Mouse (Mus musculus) heart, postnatal 10 days (tissue): ENCODE results near the gene Gm42715. TPM values are rescaled to one million over a fixed set of nuclear protein-coding genes. Genes with fewer than 3 reads are reported as not detected.

ENCODE experiments used
- DNase-seq, 2 experiments: peaks; one replicate each; pipeline ENCODE4 v3.0.0; 2021
- intact Hi-C: fragments of 180-260 bp; cut with DNase I; formaldehyde crosslinking; loops from one replicate; pipeline ENCODE4 v1.15.1; 2025
- total RNA-seq, 2 experiments: library from RNA; stranded (reverse); gene quantifications; 2 replicates each; pipeline ENCODE4 v1.2.3; 2021

Gene Gm42715
- total RNA-seq, 2 experiments from 2014 or later = 14.1 to 14.3 TPM

DNA sequence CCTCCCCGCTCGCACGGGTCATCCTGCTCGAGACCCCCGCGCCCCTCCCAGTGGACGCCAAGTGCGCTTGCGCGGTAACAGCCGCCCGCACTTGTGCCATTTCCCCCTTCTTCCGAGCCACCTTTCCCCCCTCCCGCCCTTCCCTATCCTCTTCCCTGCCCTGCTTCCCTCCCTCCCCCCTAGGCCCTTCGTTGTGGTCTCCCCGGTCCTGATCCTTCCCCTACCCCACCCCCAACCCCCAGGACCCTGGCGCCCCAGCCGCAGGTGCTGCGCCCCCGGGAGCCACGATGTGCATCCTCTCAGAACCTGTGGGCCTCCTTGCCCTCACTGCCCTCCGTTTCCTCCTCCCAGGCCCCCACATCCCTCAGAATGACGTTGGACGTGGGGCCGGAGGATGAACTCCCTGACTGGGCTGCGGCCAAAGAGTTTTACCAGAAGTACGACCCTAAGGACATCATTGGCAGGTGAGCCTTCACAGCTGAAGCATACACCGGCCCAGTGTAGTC lies 54.2 kb downstream of the Gm42715 start:
- intact Hi-C loops = no loop called here
- peak; percentile 24 to 32 for DNase-seq

DNA sequence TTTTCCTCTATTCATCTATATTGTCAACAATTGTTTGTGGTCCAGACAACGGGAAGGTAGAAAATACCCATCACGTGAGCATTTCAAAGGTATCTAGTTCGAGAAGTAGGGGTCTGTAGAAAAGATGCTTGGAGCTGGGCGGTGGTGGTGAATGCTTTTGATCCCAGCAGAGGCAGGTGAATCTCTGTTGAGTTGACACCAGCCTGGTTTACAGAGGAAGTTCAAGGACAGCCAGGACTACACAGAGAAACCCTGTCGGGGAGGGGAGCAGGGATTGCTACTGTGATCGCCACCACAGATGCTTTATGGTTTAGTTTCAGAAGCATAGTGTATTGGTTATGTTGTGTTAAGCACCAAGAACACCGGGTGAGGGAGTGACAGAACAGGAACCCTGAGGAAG lies 54.7 kb downstream of the Gm42715 start:
- DNase-seq = no peak
- intact Hi-C loops = no loop called here

DNA sequence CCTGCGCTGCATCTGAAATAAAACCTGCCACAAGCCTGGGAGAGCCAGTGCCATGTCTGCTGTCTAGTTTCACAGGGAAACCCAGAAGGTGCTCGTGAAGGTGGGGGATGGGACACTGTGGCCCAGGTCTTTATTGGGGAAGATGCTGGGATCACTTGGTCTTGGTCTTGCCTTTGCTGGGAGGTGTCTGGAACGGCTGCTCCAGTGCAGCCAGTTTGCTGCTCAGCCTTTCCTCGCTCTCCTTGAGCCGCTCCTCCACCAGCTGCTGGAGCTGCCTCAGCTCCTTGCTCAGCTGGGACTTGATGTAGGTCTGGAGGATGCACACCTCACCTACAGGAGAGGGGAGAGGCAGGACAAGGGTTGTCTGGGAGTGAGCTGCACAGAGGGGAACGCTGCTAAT lies 63.9 kb downstream of the Gm42715 start:
- no peak for DNase-seq
- intact Hi-C loops = no loop called here

DNA sequence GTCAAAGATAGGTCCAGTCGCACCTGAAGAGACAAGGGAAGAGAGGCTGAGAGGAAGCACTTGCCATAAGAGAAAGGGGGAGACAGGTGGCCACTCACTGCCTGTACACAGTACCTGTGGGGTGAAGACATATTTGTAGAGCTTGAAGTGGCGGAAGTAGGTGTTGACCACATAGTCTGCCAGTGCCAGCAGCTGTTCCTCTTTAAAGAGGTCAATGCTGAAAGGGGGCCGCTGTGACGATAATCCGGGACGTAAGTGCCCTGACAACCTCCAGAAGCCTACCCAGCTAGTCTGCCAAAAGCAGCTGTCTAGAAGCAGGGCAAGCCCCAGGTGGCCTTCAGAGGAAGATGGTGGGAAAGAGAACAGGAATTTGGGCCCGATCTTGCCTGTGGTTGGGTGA lies 65.6 kb downstream of the Gm42715 start:
- DNase-seq = no peak
- intact Hi-C loops = no loop called here

DNA sequence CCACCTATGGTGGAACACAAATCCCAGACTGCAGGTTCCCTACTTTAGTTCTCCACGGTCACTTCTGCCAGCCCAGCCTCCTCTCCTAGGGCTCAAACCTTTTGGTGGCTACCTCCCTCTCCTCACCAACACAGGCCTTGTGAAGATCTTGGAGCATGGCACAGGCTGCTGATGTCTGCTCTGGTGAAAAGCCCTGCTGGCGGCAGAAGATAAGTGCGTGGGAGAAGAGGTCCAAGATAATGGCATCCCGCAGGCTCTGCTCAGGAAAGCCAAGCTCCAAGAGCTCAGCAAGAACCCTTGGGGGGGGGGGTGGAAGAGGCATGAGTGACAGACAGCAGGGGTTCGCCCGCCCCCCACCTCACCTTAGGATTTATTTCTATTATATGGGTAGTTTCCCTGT lies 66.8 kb downstream of the Gm42715 start:
- DNase-seq = no peak
- intact Hi-C loops = no loop called here

DNA sequence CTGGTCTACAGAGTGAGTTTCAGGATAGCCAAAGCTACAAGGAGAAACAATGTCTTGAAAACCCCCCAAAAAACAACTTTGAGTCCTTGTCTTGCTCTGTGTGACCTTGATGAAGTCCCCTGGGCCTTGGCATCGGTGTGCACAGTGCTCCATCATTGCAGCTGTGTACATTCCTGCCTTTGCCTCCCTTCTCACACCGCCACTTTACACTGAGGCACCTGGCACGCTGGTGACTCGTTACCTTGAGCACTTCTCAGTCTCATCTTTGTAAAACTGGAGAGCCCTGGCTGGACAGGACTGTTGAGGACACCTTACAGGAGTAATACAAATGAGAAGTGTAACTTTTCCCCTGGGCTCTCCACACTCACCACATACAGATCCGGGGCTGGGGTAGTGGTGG lies 67.8 kb downstream of the Gm42715 start:
- intact Hi-C loops = no loop called here
- no peak for DNase-seq

DNA sequence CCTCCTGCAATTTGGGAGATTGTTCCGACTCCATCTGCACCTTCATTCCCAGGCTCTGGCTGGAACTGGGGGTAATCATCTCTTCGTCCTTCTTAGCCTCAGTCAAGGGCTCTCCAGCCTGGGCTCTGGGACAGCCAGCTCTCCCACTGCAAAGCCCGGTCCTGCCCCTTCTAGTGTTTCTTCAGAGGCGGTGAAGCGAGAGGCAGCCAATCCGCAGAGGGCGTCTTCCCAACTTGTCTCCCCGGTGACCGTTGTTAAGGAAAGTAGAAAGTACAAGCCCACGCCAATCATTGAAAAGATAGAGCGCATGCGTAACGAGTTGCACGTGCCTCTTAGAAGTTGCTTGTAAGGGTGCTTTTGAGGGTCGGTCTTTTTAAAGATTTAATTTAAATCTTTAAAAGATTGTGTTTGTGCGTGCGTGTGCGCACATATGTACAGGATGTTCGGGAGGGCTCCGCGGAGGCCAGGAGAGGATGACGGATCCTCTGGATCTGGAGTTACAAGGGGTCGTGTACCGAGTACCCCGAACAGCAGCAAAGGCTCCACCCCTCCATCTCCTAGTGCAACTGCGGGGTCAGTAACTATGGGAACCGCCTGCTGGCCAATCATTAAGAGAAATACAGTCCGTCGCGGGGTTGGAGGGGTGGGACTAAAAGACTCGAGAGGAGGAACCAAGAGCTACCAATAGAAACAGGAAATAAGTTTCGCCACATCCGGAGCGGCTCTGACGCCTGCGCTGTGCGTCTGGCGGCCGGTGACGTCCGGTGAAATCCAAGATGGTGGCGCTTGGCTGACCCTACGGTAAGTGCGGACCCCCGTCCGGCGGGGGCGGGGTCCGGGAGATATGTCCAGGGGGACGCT lies 68.9 kb downstream of the Gm42715 start, which contains the start of the genes Ccdc189 and Rnf40:
Gene Ccdc189, minus strand, starts transcription at position 585 of the 861 bp plus-strand sequence.
Gene Rnf40, plus strand, starts transcription at position 757 of the 861 bp plus-strand sequence.
- intact Hi-C loops = no loop called here
- DNase-seq = peak; percentile 96

DNA sequence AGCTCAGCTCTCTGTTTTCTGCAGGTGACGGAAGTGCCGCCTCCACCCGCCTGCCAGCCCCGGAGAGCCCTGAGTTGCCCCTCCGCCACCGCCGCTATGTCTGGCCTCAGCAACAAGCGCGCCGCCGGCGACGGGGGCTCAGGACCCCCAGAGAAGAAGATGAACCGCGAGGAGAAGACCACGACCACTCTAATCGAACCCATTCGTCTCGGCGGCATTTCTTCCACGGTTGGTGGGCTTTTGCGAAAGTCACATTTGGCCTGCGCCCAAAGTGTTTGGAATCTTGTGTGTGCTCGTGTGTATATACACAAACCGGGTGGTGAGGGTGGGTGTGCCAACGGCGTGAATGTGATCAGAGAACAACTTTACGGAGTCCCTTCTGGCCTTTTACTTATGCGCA lies 69.5 kb downstream of the Gm42715 start:
- intact Hi-C loops = no loop called here
- no peak for DNase-seq

DNA sequence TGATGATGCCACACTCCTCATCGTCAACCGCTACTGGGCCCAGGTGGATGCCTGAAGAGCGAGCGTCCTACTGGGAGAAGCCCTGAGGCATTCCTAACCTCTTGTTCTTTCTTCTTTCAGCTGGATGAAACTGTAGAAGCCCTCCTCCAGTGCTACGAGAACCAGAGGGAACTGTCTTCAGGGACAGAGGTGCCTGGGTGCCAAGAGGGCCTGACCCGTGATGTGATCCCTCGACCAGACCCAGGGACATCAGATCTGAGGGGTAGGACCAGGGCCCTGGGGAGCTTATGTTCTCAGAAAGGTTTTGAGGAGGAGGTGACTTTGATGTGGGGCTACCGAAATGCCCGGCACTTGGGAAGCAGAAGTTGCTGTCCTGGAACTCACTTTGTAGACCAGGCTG lies 70.3 kb downstream of the Gm42715 start:
- DNase-seq = no peak
- intact Hi-C loops = no loop called here

DNA sequence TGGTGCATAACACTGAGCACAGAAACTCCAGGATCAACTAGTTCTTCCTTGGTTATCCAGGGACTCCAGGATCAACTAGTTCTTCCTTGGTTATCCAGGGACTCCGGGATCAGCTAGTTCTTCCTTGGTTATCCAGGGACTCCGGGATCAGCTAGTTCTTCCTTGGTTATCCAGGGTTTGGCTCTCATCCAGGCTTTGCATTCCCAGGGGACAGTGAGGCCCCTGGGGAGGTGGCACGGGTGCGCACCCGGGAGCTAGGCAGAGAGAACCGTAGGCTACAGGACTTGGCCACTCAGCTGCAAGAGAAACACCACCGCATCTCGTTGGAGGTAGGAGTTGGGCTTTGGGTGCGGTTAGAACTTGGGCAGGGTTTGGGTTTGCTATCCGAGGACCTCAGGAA lies 71.7 kb downstream of the Gm42715 start:
- DNase-seq = peak; percentile 24 to 38
- intact Hi-C loops = no loop called here

DNA sequence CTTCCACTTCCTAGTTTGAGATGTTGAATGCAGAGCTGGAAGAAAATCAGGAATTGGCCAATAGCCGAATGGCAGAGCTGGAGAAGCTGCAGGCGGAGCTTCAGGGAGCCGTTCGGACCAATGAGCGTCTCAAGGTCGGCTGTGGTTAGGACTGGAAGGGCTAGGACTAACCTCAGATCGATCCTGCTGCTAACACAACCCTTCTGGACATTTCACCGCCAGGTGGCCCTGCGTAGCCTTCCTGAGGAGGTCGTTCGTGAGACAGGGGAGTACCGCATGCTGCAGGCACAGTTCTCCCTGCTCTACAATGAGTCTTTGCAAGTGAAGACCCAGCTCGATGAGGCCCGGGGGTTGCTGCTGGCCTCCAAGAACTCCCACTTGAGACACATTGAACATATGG lies 73.2 kb downstream of the Gm42715 start:
- no peak for DNase-seq
- intact Hi-C loops = no loop called here

DNA sequence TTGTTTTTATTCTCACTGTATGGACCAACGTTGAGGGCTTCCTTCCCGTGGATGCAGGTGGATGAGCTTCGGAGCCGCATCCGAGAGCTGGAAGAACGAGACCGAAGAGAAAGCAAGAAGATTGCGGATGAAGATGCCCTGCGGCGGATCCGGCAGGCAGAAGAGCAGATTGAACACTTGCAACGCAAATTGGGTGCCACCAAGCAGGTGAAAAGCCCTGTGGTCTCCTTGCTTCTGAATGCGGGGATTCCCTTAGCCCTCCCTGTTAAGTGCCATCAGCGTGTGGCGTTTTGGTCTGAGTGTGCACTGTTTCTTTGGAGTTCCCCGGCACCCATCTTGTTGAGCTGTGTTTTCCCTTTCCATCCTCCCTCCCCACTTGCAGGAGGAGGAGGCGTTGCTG lies 77.4 kb downstream of the Gm42715 start:
- DNase-seq = no peak
- intact Hi-C loops = no loop called here

DNA sequence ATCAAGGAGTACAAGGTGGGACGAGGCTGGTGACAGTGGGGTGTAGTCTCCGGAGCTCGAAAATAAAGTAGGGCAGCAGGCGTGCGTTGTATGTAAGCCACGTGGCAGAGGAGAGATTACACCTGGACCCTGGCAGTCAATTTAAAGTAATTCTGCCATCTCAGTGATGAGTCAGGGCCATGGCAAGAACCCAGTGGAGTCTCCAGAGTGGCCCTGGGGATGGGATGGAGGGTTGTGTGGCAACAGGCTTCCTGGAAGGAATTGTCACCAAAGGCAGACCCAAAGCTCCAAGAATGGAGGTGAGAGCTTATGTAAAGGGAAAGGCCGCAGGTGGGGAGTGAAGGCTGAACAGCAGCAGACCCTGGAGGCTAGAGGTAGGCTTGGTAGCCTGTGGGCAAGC lies 81.2 kb downstream of the Gm42715 start:
- intact Hi-C loops = no loop called here
- DNase-seq = no peak

DNA sequence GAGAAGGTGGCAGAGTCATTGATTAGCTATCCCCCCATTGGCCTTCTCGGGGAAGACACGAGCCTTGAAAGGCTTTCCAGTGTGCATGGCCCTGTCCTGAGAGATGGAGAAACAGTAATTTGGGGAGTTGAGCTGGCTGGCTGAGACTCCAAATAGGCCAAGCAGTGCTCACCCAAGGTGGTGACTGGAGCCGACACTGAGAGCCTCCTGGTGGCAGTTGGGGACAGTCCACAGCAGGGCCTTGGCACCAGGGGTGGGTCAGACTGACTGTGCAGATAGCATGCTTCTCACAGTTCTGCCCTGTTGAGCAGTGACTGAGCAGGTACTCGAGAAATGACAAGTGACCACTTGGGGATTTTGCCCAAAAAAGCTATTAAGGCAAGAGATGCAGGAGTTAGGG lies 82.4 kb downstream of the Gm42715 start:
- DNase-seq = no peak
- intact Hi-C loops = no loop called here

DNA sequence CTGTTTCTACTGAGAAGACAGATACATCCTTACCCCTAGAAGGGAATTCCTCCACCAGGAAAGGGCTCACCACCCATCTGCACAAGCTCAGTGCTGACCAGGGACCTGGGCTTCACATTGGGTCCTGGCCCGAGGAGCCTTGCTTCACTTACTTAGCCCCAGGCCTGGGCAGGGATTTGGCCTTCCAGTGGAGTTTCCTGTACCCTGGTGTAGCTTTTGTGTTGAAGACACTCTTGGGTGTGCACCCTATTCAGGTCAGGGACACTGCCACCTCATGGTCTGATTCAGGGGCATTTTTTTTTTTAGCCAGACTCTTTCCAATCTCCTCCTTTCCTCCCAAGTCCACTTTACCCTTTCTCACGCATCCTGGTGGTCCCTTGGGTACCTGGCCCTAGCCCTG lies 83.5 kb downstream of the Gm42715 start:
- no peak for DNase-seq
- intact Hi-C loops = no loop called here

DNA sequence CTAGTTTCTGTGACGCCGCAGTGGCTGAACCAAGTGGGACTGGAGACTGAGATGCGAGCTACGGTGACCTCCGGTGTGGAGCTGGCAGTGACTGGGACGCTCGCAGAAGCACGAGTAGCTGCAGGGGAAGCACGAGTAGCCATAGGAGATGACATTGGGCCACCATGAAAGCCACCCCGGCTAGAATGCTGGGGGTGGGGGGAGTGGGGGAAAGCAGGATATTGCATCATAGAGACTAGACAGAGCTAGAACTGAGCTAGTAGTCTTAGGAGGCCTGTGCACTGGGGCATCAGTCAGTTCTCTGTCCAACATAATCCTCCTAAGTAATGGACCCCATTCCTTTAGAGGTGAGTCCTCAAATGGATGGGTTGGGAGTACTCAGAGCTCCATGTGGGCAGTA lies 84.9 kb downstream of the Gm42715 start:
- intact Hi-C loops = no loop called here

DNA sequence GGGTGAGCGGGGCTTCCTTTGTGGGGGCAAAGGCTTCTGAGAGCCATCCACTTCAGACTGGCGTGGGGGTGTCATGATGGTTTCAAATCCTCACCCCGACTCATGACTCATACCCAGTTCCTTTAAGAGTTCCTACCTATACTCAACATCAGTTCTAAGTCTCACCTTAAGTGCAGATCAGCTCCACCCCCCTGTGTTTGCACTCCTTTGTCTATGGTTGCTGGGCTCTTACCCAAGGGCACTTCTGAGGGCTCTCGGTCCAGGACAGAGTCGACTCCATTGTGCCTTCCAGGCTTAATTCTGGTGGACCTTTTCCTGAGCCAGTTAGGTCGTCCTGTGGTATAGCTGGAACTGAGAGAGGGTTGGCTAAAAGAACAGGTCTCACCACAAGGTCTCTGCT lies 87.8 kb downstream of the Gm42715 start:
- intact Hi-C loops = no loop called here

More for the DNA sequence above, 84.9 kb downstream of the Gm42715 start:
- no peak for DNase-seq

DNA sequence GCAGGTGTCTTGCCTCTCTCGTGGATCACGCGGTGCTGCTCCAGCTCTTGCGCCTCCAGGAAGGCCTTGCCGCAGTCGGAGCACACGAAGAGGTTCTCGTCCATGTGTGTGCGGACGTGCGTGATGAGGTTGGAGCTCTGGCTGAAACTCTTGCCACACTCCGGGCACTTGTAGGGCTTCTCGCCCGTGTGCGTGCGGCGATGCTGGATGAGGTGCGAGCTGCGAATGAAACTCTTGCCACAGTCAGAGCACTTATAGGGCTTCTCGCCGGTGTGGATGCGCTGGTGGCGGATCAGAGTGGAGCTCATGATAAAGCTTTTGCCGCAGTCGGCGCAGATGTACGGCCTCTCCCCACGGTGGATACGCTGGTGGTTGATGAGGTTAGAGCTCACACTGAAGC lies 91.6 kb downstream of the Gm42715 start:
- DNase-seq = no peak
- intact Hi-C loops = loop anchor here (5.0 kb wide), 1 partner anchor 136 kb away; no protein-coding TSS in a partner anchor

More for the DNA sequence above, 87.8 kb downstream of the Gm42715 start:
- DNase-seq = no peak

DNA sequence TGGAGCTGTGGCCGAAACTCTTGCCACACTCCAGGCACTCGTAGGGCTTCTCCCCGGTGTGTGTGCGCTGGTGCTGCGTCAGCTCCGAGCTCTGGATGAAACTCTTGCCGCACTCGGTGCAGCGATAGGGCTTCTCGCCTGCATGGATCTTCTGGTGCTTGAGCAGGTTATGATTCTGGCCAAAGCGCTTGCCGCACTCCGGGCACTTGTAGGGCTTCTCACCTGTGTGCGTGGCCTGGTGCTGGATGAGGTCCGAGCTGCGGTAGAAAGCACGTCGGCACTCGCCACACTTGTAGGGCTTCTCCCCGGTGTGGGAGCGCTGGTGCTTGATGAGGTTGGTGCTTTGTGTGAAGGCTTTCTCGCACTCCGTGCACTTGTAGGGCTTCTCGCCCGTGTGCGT lies 92.2 kb downstream of the Gm42715 start:
- no peak for DNase-seq
- intact Hi-C loops = loop anchor here (5.0 kb wide), 1 partner anchor 136 kb away; no protein-coding TSS in a partner anchor

DNA sequence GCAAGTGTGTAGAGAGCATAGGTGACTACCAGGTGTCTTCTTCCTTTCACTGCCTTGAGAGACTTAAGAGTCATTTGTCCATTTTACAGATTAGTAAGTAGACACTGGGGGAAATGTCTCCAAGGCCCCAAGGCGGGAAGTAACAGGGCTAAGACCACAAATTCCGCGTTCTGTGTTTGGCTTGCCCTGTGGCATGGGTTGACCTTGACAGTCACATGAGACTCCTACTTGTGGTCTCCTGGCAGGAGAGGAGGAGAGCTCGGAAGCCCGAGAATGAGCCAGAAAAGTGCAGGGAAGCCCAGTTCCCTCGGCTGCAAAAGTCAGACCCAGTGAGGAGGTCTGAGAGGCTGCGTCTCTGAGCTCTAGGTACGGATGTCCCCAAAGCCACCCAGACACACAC lies 94.1 kb downstream of the Gm42715 start:
- peak; percentile 27 to 37 for DNase-seq
- intact Hi-C loops = loop anchor here (5.0 kb wide), 1 partner anchor 134 kb away; no protein-coding TSS in a partner anchor

DNA sequence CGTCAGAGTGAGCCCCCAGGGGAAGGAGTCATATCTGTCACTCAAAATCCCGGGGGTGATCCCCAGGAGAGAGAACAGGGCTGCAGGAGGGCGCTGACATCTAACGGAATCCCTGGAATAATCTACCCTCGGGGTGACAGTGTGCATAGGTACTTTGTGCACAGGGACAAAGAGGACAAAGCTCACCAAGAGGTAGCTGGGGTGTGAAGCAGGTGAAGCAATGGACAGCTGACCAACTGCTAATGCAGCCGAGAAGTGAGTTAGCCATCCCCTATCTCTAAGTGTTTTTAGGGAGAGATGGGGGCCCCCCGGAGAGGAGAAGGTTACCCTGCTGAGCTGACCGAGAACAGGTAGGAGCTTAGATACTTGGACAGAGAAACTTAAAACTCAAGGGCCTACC lies 94.7 kb downstream of the Gm42715 start:
- intact Hi-C loops = loop anchor here (1.0 to 5.0 kb wide), 2 partner anchors 23 to 133 kb away; no protein-coding TSS in a partner anchor
- DNase-seq = peak in 1 of 2 experiments; percentile 31

DNA sequence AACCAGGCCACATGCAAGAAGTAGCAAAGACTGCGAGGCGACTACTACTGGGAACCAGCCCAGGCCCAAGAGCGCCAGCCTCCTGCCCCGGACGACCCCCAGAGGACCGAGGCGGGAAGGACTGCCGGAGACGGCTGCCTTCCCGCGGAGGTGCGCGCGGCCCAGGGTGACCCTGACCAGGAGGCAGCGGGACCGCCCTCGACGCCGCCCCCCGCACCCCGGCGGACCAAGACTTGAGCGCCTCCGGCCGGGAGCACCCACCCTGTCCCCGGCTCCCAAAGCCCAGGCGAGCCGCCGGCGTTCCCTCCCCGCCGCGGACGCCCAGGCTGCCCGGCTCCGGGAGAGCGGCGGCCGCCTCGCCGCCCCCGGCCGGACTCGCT lies 95.1 kb downstream of the Gm42715 start:
- intact Hi-C loops = loop anchor here (1.0 to 5.0 kb wide), 2 partner anchors 23 to 133 kb away; no protein-coding TSS in a partner anchor
- DNase-seq = peak; percentile 75 to 78
